Mouse (Mus musculus) MEL (cell line): ENCODE data around the gene Kif5a.

Experiments
- CHD2 ChIP-seq: IDR thresholded peaks from 2 replicates; pipeline ENCODE4 v1.6.1; 2011; ENCODE audit warnings: low read length, improper control_type of control experiment
- CTCF ChIP-seq, 3 experiments: IDR thresholded peaks in 2 of 3; conservative IDR thresholded peaks in 1 of 3; 2 replicates each; pipeline ENCODE4 v1.5.1; 2011 to 2012; ENCODE audit warnings: low read length in 3 of 3, low read depth in 2 of 3, mild to moderate bottlenecking in 2 of 3, improper control_type of control experiment in 1 of 3, inconsistent platforms in 1 of 3, mixed read lengths in 1 of 3, moderate library complexity in 1 of 3; ENCODE audit not compliant: control insufficient read depth in 1 of 3, insufficient read depth in 1 of 3, poor library complexity in 1 of 3, severe bottlenecking in 1 of 3
- MAFK ChIP-seq: IDR thresholded peaks from 2 replicates; pipeline ENCODE4 v1.6.1; 2011; ENCODE audit warnings: low read depth, mild to moderate bottlenecking, low read length, improper control_type of control experiment, borderline replicate concordance
- MEF2A ChIP-seq: IDR thresholded peaks from 2 replicates; pipeline ENCODE4 v1.6.1; 2014; ENCODE audit warnings: low read depth, mild to moderate bottlenecking, inconsistent platforms, low read length, improper control_type of control experiment; ENCODE audit not compliant: poor library complexity, insufficient replicate concordance, severe bottlenecking; ENCODE audit errors: extremely low read depth
- TAL1 ChIP-seq: IDR thresholded peaks from 2 replicates; pipeline ENCODE4 v1.6.1; 2012; ENCODE audit warnings: mild to moderate bottlenecking, inconsistent platforms, low read length, moderate library complexity, mixed read lengths
- ZC3H11A ChIP-seq: IDR thresholded peaks from 2 replicates; pipeline ENCODE4 v1.6.1; 2012; ENCODE audit warnings: low read depth, mild to moderate bottlenecking, inconsistent platforms, low read length, improper control_type of control experiment
- ZMIZ1 ChIP-seq: IDR thresholded peaks from 2 replicates; pipeline ENCODE4 v1.6.1; 2012; ENCODE audit warnings: low read depth, mild to moderate bottlenecking, inconsistent platforms, low read length, improper control_type of control experiment, moderate library complexity

- TF ChIP-seq CTCF (IDR thresholded peaks at IDR 0.05 in 2 of 3, conservative IDR thresholded peaks at IDR 0.05 in 1 of 3; ENCODE audit: control insufficient read depth in 1 of 3, insufficient read depth in 1 of 3, low read depth in 2 of 3, low read length in 3 of 3, poor library complexity in 1 of 3, severe bottlenecking in 1 of 3) (no peak), TAL1 (no peak), MEF2A (no peak), MAFK (no peak), ZC3H11A (no peak), CHD2 (no peak), ZMIZ1 (no peak)
These were observed 86.4 kb downstream of the Kif5a start for GRCm38 (mm10) chr10:127176756-127177155.
